Mouse (Mus musculus): ENCODE measurements around the gene Arhgap29.

DNA sequence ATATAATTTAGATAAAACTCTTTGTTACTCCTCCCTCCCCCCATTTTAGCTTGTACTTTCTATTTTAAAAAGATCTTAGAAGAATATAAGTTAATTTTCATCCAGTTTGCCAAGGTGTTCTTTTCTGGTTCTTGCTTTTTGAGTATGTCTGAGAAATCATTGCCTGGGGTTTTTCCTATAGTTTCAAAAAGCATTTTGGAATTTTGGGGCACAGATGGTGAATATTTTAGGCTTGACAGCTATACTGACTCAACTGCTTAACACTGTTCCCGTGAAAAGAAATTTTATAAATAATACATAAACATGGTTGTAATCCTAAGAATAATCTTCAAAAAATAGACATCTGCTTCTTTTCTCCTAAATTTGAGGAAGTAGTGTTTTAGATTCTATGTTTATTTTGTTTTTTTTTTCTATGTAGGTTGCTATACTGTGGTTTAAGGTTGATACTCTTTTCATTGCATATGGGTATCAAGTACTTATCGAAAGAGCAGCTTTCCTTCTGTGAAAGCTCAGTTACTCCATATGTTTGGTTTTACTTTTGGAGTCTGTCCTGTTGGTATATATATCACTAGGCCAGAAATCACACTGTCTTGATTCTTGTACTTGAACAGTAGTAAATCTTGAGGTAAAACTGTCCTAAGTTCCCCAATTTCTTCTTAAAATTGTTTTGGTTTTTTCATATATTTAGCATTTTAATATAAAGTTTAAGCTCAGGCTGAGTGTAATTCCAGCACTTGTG is 5.4 kb downstream of the Arhgap29 start:
- TF ChIP-seq CTCF (IDR thresholded peaks at IDR 0.05; ENCODE audit: control insufficient read depth, insufficient read depth, insufficient read length) (no peak), USF1 (IDR thresholded peaks at IDR 0.05; ENCODE audit: low read depth) (no peak), MAX (IDR thresholded peaks at IDR 0.05) (no peak), MYOD1 (IDR thresholded peaks at IDR 0.05; ENCODE audit: control insufficient read depth, insufficient read length, low read depth) (no peak), CEBPB (IDR thresholded peaks at IDR 0.05; ENCODE audit: low read depth) (no peak), MYOG (IDR thresholded peaks at IDR 0.05; ENCODE audit: control insufficient read depth, extremely low read depth, insufficient read length) (no peak)
